Mouse (Mus musculus): ENCODE measurements around the gene Nol3.

Nol3 gene

DNA sequence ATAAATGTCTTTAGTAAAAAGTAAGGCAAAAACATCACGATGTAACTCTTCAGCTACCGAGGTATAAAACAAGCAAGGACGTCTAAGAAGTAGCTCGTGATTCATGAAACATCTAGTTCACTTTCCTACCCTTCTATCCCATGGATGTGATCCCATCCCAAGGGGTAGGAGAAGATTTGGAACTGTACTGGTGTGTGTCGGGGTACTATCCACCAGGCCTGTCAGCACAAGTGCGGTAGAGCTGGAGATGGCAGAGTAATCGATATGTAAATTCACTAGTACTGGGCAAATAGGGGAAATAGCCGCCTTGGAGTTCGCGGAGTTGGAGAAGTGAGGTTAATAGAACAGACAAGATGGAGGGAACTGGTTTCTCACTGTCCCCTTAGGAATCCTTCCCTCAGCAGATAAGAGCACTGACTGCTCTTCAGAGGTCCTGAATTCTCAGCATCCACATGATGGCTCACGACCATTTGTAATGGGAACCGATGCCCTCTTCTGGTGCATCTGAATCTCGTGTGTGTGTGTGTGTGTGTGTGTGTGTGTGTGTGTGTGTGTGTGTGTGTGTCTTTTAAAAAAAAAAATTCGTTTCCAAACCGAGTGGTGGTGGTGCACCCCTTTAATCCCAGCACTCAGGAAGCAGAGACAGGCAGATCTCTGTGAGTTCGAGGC is 12.6 kb upstream of the Nol3 start:
- ATAC-seq (ENCODE audit: low TSS enrichment) = no peak

- ATAC-seq (ENCODE audit: low TSS enrichment) = peak; percentile 18; the same call in 1 of the 2 replicates
Observed at GRCm38 (mm10) chr8:105264024-105264982, 11.6 kb upstream of the Nol3 start, which contains the start of the genes Tradd and Fbxl8. Gene Tradd (minus strand): TSS chr8:105264609. Gene Fbxl8 (plus strand): TSS chr8:105264648.

DNA sequence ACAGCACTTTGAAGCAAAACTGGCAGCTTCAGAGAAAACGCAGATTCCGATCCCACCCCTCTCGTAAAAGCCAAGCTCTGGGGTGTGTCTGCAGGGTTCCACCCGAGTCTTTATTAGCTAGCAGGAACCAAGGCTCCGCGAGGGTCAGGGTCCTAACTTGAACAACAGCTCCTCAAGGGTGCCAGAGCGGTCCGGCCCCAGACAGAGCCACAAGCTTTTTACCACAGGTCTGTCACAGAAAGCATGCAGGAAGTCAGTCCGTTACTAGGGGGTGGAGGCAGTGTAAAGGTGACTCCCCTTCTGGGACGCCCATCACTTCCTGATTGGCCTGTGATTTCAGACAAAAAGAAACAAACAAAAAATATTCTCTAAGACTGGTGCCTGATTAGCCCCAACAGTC is 10.8 kb upstream of the Nol3 start:
- no peak for ATAC-seq (ENCODE audit: low TSS enrichment)

GRCm38 (mm10) chr8:105266775-105267174 is 9.2 kb upstream of the Nol3 start:
- ATAC-seq (ENCODE audit: low TSS enrichment) = no peak

DNA sequence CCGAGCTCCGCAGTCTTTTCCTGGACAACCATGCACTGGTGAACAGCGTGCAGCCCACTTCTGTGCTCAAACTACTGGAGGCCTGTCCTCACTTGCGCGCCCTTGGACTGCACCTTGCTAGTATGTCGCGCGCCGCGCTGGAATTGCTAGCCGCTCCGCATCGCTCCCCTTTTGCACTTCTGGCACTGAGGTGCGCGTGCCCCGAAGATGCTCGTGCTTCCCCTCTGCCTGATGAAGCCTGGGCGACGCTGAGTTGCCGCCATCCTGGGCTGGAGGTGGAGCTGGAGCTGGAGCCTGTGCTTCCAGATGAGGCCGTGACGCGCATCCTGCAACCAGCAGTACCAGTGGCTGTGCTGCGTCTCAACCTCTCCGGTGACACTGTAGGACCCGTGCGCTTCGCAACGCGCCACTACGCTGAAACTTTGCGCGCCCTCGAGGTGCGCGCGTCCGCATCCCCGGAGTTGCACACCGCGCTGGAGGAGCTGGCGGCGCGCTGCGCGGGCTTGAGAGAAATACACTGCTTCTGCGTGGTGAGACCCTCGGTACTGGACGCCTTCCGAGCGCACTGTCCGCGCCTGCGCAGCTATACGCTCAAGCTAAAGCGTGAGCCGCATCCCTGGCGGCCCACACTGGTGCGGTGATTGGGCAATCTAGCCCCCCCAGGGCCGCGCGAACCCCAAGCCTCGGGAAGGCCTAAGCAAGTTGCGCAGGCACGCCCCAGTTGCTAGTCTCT is 7.4 kb upstream of the Nol3 start:
- ATAC-seq (ENCODE audit: low TSS enrichment) = peak; percentile 68

DNA sequence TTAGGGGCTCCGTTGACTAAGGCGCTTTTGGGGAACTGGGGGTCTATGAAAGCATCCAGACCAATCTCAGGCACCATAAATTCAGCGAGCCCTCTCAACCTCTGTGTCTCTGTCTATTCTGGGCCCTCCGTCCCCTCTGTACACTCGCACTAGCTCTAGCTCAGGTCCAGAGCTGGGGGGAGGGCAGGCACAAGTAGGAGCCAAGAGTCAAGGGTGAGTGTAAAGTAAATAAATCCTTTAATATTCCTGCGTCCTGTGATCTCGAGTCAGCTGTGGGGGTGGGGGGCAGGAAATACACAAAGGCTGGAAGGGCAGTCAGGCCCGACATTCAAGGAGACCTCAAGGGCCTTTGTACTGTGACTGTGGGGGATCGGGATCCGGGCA is 6.9 kb upstream of the Nol3 start:
- ATAC-seq (ENCODE audit: low TSS enrichment) = peak; percentile 4; the same call in 1 of the 2 replicates

DNA sequence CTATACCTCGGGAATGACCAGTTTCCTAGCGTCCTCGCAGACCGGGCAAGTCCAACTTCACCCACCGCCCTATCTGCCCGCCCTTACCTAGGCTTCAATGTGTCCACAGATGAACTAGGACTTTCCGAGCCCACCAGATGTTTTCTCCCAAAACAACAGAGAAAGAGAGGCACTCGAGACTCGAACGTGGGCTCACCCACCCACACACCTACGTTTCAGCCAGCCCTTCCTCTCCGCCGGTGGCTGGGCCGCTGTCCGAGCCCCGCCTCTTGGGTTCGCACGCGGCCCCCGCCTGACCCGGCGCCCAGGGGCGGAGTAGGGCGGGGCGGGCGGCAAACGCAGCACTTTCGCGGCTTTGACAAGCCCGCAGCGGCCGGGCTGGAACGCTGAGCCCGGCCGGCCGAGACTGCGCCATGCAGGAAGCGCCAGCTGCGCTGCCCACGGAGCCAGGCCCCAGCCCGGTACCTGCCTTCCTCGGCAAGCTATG is 6.4 kb upstream of the Nol3 start, which contains the start of gene Hsf4:
TSS of gene Hsf4 (plus strand) at position 341 of the 487 bp plus-strand sequence.
- ATAC-seq (ENCODE audit: low TSS enrichment) = peak; percentile 27

DNA sequence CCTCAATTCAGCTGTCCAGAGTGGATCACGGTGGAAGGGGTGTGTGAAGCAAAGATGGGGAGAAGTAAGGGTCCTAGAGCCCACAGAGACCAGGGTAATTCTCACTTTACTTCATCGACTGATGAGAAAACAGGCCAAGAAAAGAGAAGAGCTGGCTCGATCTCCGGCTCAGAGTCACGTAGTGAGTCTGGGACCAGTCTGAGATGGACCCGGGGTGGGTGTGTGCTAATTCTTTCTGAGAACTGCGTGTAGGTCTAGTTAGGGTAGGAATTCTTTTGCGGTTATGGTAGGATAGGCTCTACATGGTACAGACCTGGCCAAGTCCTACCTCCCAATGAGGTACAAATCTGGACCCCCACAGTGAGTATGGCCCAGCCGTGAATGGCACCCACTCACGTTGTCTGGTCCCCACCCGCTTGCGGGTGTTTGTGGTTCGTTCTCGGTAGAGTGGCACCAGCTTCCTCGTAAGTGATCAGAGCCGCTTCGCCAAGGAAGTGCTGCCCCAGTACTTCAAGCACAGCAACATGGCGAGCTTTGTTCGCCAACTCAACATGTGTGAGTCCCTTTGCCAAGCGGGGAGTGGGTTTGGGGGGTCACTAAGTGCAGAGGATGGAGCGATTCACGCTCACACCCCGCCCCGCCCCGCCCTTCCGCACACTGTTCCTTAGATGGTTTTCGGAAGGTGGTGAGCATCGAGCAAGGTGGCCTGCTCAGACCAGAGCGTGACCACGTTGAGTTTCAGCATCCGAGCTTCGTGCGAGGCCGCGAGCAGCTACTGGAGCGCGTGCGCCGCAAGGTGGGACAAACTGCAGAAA is 5.6 kb upstream of the Nol3 start:
- ATAC-seq (ENCODE audit: low TSS enrichment) = 0 out of 2 replicates have a peak, but pooled peaks have one; percentile 2

DNA sequence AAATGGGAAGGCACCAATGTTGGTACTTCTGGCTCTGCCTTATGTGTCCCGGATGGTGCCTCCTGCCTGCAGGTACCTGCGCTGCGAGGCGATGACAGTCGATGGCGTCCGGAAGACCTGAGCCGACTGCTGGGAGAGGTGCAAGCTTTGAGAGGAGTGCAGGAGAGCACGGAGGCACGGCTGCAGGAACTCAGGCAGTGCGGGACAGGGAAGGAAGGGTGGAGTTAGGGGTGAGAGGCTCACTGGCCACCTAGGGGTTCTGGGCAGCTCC is 5.1 kb upstream of the Nol3 start:
- ATAC-seq (ENCODE audit: low TSS enrichment) = no peak

DNA sequence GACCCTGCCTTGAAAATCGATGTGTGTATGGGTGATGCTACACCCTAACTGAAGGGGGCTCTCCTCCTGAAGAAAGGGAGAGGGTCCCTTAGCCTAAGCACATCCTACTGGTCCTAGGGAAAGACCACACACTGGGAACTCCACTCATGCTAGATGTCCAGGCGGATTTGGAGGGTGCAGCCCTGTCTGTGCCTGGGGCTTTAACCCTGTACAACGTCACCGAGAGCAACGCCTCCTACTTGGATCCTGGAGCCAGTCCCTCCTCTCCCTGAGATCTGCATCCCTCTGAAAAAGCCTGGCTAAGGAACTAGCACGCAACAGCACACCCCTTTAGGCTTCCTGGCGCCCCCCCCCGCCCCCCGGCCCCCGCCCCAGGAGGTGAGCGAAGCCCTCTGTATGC is 553 bp upstream of the Nol3 start:
- ATAC-seq (ENCODE audit: low TSS enrichment) = no peak

DNA sequence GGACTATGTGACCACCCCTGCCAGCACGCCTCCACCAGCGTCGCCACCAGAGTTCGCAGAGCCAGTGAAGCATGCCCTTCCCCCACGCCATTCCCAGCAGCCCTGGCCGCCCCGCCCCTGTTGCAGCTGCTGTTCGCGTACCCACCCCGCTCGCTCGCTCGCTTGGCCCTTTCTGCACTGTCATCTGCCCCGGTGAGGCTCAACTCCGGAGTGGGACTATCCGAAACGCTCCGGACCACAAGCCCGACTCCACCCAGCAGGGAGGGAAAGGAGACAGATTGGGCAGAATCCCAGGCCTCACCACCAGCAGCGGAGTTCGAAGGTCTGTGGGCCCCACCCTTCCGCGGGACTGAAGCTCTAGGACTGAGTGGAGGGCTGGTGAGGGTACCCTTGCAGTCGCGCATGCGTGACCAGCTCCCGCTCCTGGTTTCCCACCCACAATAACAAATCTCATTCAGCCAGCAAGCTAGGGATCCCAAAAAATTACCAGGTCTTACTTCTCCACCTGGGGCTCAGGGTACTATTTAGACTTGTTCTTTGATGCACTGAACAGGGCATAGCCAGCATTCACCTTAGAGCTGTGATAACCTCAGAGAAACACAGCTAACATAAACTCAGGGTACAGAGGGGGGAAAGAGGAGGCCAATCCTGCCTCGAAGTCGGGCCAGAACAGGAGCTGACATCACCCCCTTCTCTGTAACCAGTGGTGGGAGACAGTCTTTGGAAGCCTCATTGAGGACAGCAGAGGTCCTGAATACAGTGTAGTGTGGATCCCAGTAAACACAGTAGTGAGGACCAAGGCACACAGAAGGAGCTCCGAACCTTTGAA is 566 bp downstream of the Nol3 start:
- ATAC-seq (ENCODE audit: low TSS enrichment) = peak; percentile 48

GRCm38 (mm10) chr8:105278911-105279334 is 3.0 kb downstream of the Nol3 start:
- ATAC-seq (ENCODE audit: low TSS enrichment) = peak; percentile 66

GRCm38 (mm10) chr8:105280567-105280966 is 4.6 kb downstream of the Nol3 start:
- no peak for ATAC-seq (ENCODE audit: low TSS enrichment)

DNA sequence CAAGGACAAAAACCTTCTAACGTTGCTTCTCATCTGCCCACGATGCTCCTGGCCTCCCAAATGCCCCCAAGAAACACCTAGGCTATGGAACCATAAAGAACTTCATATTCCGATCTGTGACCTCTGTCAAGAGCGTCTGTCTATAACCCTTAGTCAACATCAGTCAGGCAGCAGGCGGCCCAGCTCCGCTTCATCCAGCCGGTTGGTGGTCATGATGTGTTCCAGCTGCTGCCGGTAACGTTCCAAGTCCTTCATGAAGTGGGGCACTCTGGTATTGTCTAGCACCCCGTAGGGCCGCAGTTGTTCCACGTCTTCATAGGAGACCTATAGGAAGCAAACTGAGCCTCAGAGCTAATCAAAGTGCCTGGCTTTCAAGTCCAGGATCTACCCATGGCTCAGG is 5.9 kb downstream of the Nol3 start:
- ATAC-seq (ENCODE audit: low TSS enrichment) = no peak

- no peak for ATAC-seq (ENCODE audit: low TSS enrichment)
Observed at GRCm38 (mm10) chr8:105282239-105282638, 6.3 kb downstream of the Nol3 start.

DNA sequence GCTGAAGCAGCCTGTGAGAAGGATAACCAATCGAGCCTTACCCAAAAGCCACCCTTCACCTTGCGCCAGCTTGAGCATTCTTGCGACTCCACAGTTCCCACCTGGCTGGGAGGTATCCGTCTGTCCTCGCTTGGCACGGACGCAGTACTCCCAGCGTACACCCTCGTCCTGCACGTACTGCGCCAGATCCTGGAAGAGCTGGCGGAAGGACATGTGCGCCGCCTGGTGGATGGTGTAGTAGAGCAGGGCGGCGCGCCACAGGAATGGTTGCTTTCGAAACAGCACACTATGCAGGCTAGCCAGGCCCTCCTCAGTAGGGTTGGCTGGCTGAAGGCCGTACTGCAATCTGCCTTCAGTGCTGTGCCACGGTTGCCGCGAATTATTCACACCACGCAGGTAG is 7.1 kb downstream of the Nol3 start:
- peak; percentile 25; the same call in 1 of the 2 replicates for ATAC-seq (ENCODE audit: low TSS enrichment)

DNA sequence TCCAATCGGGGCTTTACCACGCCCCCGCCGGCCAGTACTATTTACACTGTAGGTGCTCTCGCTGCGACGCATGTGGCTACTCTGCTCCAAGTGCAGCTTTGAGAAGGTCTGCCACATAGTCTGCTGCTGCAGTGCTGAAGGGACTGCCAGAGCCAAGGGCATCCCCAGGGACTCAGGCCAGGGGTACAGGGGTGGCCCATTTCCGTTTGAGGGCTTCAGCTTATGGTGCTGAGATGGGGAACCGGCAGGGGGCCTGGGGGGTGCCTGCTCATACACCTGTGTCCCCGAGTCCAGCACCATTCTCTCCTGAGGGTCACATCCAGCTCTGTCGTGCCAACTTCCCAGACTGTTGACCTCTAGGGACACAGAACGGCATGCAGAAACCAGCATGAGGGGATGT is 9.6 kb downstream of the Nol3 start:
- no peak for ATAC-seq (ENCODE audit: low TSS enrichment)

GRCm38 (mm10) chr8:105286907-105287306 is 11.0 kb downstream of the Nol3 start:
- ATAC-seq (ENCODE audit: low TSS enrichment) = no peak

GRCm38 (mm10) chr8:105288231-105288630 is 12.3 kb downstream of the Nol3 start:
- no peak for ATAC-seq (ENCODE audit: low TSS enrichment)
